Mouse (Mus musculus) erythroblast, embryonic 14.5 days (primary cell): ENCODE data around the gene Myo1c.

Experiments
- GATA1 ChIP-seq: IDR thresholded peaks from 2 replicates; pipeline ENCODE4 v1.6.1; 2012; ENCODE audit warnings: low read length, inconsistent platforms, mixed read lengths
- TAL1 ChIP-seq: IDR thresholded peaks from 3 replicates; pipeline ENCODE4 v1.6.1; 2012; ENCODE audit warnings: low read length, inconsistent platforms, mixed read lengths

GRCm38 (mm10) chr11:75668621-75669020, 18.3 kb downstream of the Myo1c start:
- TF ChIP-seq GATA1, result no peak
- no peak for TF ChIP-seq TAL1
